Mouse (Mus musculus) bone marrow, adult 2 months (tissue): ENCODE data around the gene Tmco4.

Experiments
- CTCF ChIP-seq: fragments of 200-500 bp; IDR thresholded peaks from 2 replicates; pipeline ENCODE4 v1.5.1; 2011; ENCODE audit warnings: low read length, control low read depth; ENCODE audit not compliant: control insufficient read depth, insufficient read depth
- POLR2A ChIP-seq: fragments of 200-500 bp; IDR thresholded peaks from 2 replicates; pipeline ENCODE4 v1.6.1; 2011; ENCODE audit warnings: low read depth, mild to moderate bottlenecking, control low read depth, low read length, borderline replicate concordance; ENCODE audit not compliant: control insufficient read depth

DNA sequence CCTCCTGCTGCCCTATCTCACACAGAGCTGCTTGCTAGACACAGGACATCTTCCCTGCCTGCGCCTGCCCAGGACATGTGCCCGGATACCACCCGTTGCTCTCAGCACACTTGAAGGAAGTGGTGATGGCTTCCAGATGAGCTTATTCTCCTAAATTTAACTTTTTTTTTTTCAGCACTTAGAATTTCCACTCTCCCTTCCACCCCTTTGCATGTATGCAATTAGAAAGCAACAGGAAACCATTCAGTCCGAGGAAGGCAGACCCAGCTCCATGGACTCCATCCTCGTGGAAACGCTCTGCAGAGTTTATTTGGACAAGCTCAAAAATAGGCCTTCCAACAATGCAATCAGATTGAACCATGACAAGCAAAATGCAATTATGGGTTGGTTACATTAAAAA, 128.9 kb downstream of the Tmco4 start:
- TF ChIP-seq CTCF (no peak), POLR2A (no peak)
